Mouse (Mus musculus): ENCODE data around the gene Cdc42ep3.

Gene Cdc42ep3

DNA sequence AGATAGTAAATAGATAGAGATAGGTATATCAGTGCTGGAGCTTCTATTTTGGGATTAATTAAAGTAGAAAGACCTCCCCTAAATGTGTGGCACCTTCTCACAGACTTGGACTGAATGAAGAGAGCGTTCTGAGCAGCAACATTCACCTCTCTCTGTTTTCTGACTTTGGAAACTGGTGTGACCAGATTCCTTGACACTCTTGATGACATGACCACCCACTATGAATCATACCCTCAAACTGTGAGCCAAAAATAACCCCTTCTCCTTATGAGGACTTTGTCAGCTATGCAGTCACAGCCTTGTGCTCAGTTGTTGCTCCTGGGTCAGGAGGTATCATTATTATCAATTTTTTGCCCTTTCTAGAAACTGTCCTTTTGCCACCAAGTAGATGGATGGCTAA lies 55.0 kb downstream of the Cdc42ep3 start:
- in situ Hi-C loops (cut with MboI; ENCODE audit: unreplicated experiment in 2 of 2): no loop called here

DNA sequence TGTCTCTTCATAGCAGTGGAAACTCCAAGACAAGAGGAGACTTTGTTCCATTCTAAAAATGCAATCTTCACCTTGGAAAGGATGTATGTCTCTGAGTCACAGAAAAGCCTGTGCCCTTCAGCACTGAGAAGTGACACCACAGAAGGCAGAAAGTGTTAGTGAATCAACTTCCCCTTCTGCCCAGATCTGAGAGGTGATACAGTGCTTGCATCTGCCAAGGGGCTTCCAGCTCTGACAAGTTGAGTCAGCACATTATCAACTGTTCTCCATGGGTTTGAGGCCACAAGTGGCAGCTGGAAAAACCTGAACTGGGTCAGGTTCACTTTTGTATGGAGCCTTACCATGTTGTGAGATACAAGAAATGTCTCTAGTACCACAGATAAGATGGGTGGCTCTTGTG lies 55.9 kb downstream of the Cdc42ep3 start:
- in situ Hi-C loops (cut with MboI; ENCODE audit: unreplicated experiment in 2 of 2): no loop called here

DNA sequence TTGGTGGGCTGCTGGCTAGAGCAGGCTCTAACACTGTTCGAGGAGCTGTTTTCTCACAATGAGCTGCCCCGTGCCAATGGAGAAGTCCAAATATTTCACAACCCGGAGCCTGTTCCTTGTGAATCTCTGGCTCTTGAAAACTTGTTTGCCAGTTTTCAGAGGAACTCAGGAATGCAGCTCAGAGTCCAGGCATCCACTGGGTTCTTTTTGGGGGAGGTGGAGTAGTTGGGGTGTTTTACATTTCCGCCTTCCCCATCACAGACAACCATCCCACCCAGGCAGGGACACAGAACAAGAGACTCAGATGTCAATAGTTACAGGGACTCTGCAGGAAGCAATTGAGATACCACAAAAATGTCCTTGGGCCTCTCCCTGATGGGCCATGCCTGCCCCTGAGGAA lies 59.0 kb downstream of the Cdc42ep3 start:
- in situ Hi-C loops (cut with MboI; ENCODE audit: unreplicated experiment in 2 of 2): no loop called here

DNA sequence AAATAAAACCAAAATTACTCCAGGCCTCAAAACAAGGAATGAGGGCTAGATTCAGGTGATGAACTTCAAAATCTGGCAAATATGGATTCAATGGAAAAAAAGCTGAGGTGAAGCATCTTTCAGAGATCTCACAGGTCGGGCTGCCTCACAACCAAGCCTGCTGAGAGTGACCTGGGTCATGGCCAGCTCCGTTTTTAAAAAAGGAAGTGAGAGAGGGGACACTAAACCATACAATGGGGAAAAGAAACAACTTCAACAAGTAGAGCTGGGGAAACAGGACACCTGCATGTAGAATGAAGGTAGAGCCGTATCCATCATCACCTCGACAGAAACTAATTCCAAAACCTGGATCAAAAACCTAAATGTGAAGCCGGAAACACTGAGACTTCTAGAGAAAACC lies 63.2 kb downstream of the Cdc42ep3 start:
- in situ Hi-C loops (cut with MboI; ENCODE audit: unreplicated experiment in 2 of 2): no loop called here

DNA sequence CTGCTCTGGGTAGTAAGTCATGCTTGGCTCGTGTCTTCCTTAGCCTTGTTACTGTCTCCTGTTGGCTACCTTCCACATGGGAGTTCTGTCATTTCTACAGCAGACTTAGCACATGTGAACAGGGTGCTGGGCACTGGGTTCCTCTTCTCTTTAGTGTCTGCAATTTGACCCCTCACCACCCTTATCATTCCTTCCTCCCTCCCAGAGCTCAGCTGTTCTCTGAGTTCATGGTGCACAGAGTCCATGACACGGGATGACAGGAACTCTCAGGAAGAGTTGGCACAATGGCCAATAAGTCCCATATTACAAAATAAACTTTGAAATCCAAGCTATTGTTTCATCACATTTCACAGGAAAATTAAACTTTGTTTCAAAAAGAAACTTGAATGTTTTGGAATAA lies 64.2 kb downstream of the Cdc42ep3 start:
- in situ Hi-C loops (cut with MboI; ENCODE audit: unreplicated experiment in 2 of 2): no loop called here

DNA sequence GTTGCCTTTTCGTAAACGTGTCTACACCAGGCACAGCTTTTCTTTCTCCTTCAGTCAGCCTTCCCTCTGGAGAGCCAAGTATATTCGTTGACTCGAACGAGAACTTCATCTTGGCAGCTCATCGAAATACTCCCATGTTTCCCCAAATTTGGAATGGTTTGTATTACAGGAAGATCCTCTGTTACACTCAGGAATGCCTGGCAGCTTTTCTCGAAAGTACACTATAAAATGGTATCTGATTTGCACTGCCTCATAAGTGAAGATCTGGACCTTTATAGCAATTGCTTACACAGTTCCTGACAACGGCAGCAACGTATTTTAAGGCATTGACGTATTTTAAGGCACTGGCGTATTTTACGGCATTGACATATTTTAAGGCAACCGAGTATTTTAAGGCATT lies 67.6 kb downstream of the Cdc42ep3 start:
- in situ Hi-C loops (cut with MboI; ENCODE audit: unreplicated experiment in 2 of 2): no loop called here

DNA sequence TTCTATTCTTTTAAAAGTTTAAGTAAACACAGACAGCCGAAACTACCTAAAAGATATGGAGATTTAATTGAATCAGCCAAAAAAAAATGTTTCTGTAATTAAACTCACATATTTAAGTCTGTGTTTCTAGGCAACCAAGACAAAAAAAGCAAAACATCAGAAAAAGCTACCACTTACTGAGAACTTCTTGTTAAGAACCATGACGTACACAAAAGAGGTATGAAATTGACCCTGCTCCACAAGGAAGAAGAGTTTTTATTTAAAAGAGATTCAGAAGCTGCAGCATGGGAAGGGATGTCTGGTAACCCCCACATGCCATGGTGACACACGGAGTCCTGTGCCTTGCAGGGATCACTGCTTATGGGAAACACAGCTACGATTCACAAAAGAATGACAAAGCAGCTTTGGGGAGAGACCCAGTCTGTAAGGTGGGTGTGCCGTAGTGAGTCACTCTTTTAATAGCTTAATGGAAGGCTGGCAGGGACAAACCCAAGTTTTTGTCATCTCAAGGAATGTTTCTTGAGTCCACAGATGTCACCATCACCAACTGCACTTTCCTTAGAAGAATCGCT lies 69.8 kb downstream of the Cdc42ep3 start:
- in situ Hi-C loops (cut with MboI; ENCODE audit: unreplicated experiment in 2 of 2): no loop called here
